Mouse (Mus musculus) liver, embryonic 13.5 days (tissue): ENCODE measurements around the gene Mical2. TPM values are rescaled to one million over a fixed set of nuclear protein-coding genes. Genes with fewer than 3 reads are reported as not detected.

Experiments used
- ATAC-seq: fragments of 200-750 bp; cut with Nextera tagmentation; 2 replicates; pipeline ENCODE4 v1.8.0; 2017; ENCODE audit warnings: low read depth, mild to moderate bottlenecking, moderate number of reproducible peaks, moderate library complexity
- DNase-seq: peaks from one replicate; pipeline ENCODE4 v3.0.0; 2022
- H3K27ac ChIP-seq: fragments of 300-500 bp; sonication (generic); 2 replicates; pipeline ENCODE4 v1.5.1; 2015; ENCODE audit warnings: moderate library complexity, mild to moderate bottlenecking, inconsistent platforms
- H3K27me3 ChIP-seq: fragments of 300-500 bp; sonication (generic); 2 replicates; pipeline ENCODE4 v1.6.1; 2015; ENCODE audit warnings: mild to moderate bottlenecking, inconsistent platforms
- H3K36me3 ChIP-seq: fragments of 300-500 bp; sonication (generic); 2 replicates; pipeline ENCODE4 v1.6.1; 2015; ENCODE audit warnings: mild to moderate bottlenecking, inconsistent platforms
- H3K4me1 ChIP-seq: fragments of 300-500 bp; sonication (generic); replicated peaks from 2 replicates; pipeline ENCODE4 v1.6.1; 2015; ENCODE audit warnings: inconsistent platforms
- H3K4me2 ChIP-seq: fragments of 300-500 bp; sonication (generic); 2 replicates; pipeline ENCODE4 v1.6.1; 2015; ENCODE audit warnings: inconsistent platforms, mild to moderate bottlenecking, moderate library complexity
- H3K4me3 ChIP-seq: fragments of 300-500 bp; sonication (generic); replicated peaks from 2 replicates; pipeline ENCODE4 v1.5.1; 2015; ENCODE audit warnings: mild to moderate bottlenecking, inconsistent platforms
- H3K9ac ChIP-seq: fragments of 300-500 bp; sonication (generic); 2 replicates; pipeline ENCODE4 v1.6.1; 2015; ENCODE audit warnings: mild to moderate bottlenecking, inconsistent platforms
- H3K9me3 ChIP-seq: fragments of 300-500 bp; sonication (generic); replicated peaks from 2 replicates; pipeline ENCODE4 v1.6.1; 2016; ENCODE audit warnings: inconsistent platforms
- WGBS: fragments of 180-500 bp; shearing (Covaris S2); methylation state at CpG from one replicate; pipeline ENCODE4 v1.1.7; 2015; ENCODE audit not compliant: insufficient replicate concordance; 5-methylcytosine and 5-hydroxymethylcytosine counted together
- polyA plus RNA-seq: library from polyadenylated mRNA; unstranded; fragments of >200 nt; fragmentation: Nextera tagmentation; extraction: Ambion mirVana; gene quantifications from 2 replicates; pipeline ENCODE4 v1.2.1, GENCODE M21; 2015

The Mical2 gene
- polyA plus RNA-seq, 1 experiment from 2014 or later, result 1.5 TPM

- H3K4me3 ChIP-seq, result no peak overlapping the region
- 18% methylated on average over 14 of the region's 14 CpGs for WGBS
These were observed 190.4 kb downstream of the Mical2 start for GRCm38 (mm10) chr7:112416058-112416526.

GRCm38 (mm10) chr7:112416730-112417513 lies 191.3 kb downstream of the Mical2 start:
- 24% methylated on average over 7 of the region's 7 CpGs for WGBS
- Histone ChIP-seq H3K9me3 (no peaks in the 10 kb centered on the region), H3K36me3 (no peaks in the 10 kb centered on the region), H3K4me1 (no peaks in the 10 kb centered on the region), H3K27ac (no peak overlapping the region), H3K4me2 (no peak overlapping the region), H3K9ac (no peak overlapping the region), H3K4me3 (no peak overlapping the region), H3K27me3 (peaks cover 8% of the 10 kb centered on the region; the same call in 1 of the 2 replicates)
- ATAC-seq (no peak), DNase-seq (no peak)

More at GRCm38 (mm10) chr7:112416058-112416526, 190.4 kb downstream of the Mical2 start:
- H3K4me2 ChIP-seq, result no peak overlapping the region
- DNase-seq (no peak), ATAC-seq (no peak)
- no peaks in the 10 kb centered on the region for H3K36me3 ChIP-seq
- H3K9me3 ChIP-seq, result no peaks in the 10 kb centered on the region
- no peaks in the 10 kb centered on the region for H3K4me1 ChIP-seq
- H3K9ac ChIP-seq, result no peak overlapping the region
- H3K27me3 ChIP-seq, result peaks cover 8% of the 10 kb centered on the region; the same call in 1 of the 2 replicates
- H3K27ac ChIP-seq, result no peak overlapping the region

GRCm38 (mm10) chr7:112417598-112417997 lies 191.9 kb downstream of the Mical2 start:
- Histone ChIP-seq H3K4me1 (no peaks in the 10 kb centered on the region), H3K27ac (no peak overlapping the region), H3K4me3 (no peak overlapping the region), H3K4me2 (no peak overlapping the region), H3K9me3 (no peaks in the 10 kb centered on the region), H3K27me3 (peaks cover 8% of the 10 kb centered on the region; the same call in 1 of the 2 replicates), H3K9ac (no peak overlapping the region), H3K36me3 (no peaks in the 10 kb centered on the region)
- ATAC-seq, result no peak
- 63% methylated on average over 4 of the region's 4 CpGs for WGBS
- no peak for DNase-seq

- no peaks in the 10 kb centered on the region for H3K9me3 ChIP-seq
- no peak for DNase-seq
- 70% methylated on average over 4 of the region's 4 CpGs for WGBS
These were observed 197.8 kb downstream of the Mical2 start for GRCm38 (mm10) chr7:112423438-112423837.

GRCm38 (mm10) chr7:112426811-112427210 lies 201.2 kb downstream of the Mical2 start:
- peaks cover 29% of the 10 kb centered on the region for H3K27me3 ChIP-seq
- H3K9me3 ChIP-seq, result no peaks in the 10 kb centered on the region
- H3K4me2 ChIP-seq, result peak overlapping the region; percentile 54; the same call in 1 of the 2 replicates
- no peak overlapping the region for H3K4me3 ChIP-seq
- WGBS, result 34% methylated on average over 5 of the region's 5 CpGs
- no peak overlapping the region for H3K9ac ChIP-seq
- no peak for ATAC-seq
- H3K4me1 ChIP-seq, result no peaks in the 10 kb centered on the region
- no peak overlapping the region for H3K27ac ChIP-seq
- no peaks in the 10 kb centered on the region for H3K36me3 ChIP-seq
- DNase-seq, result no peak

More at GRCm38 (mm10) chr7:112423438-112423837, 197.8 kb downstream of the Mical2 start:
- no peak for ATAC-seq
- H3K27me3 ChIP-seq, result peaks cover 23% of the 10 kb centered on the region
- H3K4me3 ChIP-seq, result no peak overlapping the region
- H3K36me3 ChIP-seq, result no peaks in the 10 kb centered on the region
- H3K4me1 ChIP-seq, result no peaks in the 10 kb centered on the region
- H3K4me2 ChIP-seq, result no peak overlapping the region
- no peak overlapping the region for H3K9ac ChIP-seq
- H3K27ac ChIP-seq, result no peak overlapping the region

- DNase-seq (no peak), ATAC-seq (no peak)
- peak within 1 kb of the TSS; percentile 56 for H3K27ac ChIP-seq
- WGBS, result 2% methylated on average over 47 of the region's 49 CpGs
- H3K4me2 ChIP-seq, result peak within 1 kb of the TSS; percentile 54
- no peaks in the 10 kb centered on the region for H3K9me3 ChIP-seq
- H3K4me1 ChIP-seq, result no peaks in the 10 kb centered on the region
- no peaks in the 10 kb centered on the region for H3K36me3 ChIP-seq
- peaks cover 29% of the 10 kb centered on the region for H3K27me3 ChIP-seq
- H3K4me3 ChIP-seq, result peak within 1 kb of the TSS; percentile 50
- H3K9ac ChIP-seq, result peak within 1 kb of the TSS; percentile 59
These were observed 201.9 kb downstream of the Mical2 start, which contains the start of gene Parva for GRCm38 (mm10) chr7:112427357-112428157. Gene Parva, plus strand, starts transcription at chr7:112427505.

GRCm38 (mm10) chr7:112428158-112428535 lies 202.5 kb downstream of the Mical2 start:
- Histone ChIP-seq H3K9me3 (no peaks in the 10 kb centered on the region), H3K4me3 (peak overlapping the region; percentile 50), H3K4me2 (peak overlapping the region; percentile 54), H3K4me1 (no peaks in the 10 kb centered on the region), H3K27me3 (peaks cover 29% of the 10 kb centered on the region), H3K36me3 (no peaks in the 10 kb centered on the region), H3K9ac (peak overlapping the region; percentile 59), H3K27ac (peak overlapping the region; percentile 56)
- 4% methylated on average over 22 of the region's 22 CpGs for WGBS
- ATAC-seq (peak; percentile 57; the same call in 1 of the 2 replicates), DNase-seq (no peak)

- peaks cover 4% of the 10 kb centered on the region for H3K4me1 ChIP-seq
- no peak overlapping the region for H3K27ac ChIP-seq
- H3K4me2 ChIP-seq, result no peak overlapping the region
- 54% methylated on average over 3 of the region's 3 CpGs for WGBS
- H3K36me3 ChIP-seq, result no peaks in the 10 kb centered on the region
- no peak for DNase-seq
- H3K9me3 ChIP-seq, result no peaks in the 10 kb centered on the region
- no peak overlapping the region for H3K9ac ChIP-seq
- ATAC-seq, result no peak
- no peaks in the 10 kb centered on the region for H3K27me3 ChIP-seq
- H3K4me3 ChIP-seq, result no peak overlapping the region
These were observed 214.2 kb downstream of the Mical2 start for GRCm38 (mm10) chr7:112439846-112440245.

GRCm38 (mm10) chr7:112444152-112444984 lies 218.7 kb downstream of the Mical2 start:
- H3K4me2 ChIP-seq, result peak overlapping the region; percentile 21; the same call in 1 of the 2 replicates
- 54% methylated on average over 12 of the region's 12 CpGs for WGBS
- H3K4me1 ChIP-seq, result peaks cover 8% of the 10 kb centered on the region

GRCm38 (mm10) chr7:112444985-112445367 lies 219.3 kb downstream of the Mical2 start:
- H3K27me3 ChIP-seq, result no peaks in the 10 kb centered on the region
- ATAC-seq (no peak), DNase-seq (no peak)
- H3K4me3 ChIP-seq, result no peak overlapping the region
- WGBS, result 37% methylated on average over 9 of the region's 9 CpGs
- H3K27ac ChIP-seq, result no peak overlapping the region
- peak overlapping the region; percentile 21; the same call in 1 of the 2 replicates for H3K4me2 ChIP-seq
- H3K9me3 ChIP-seq, result no peaks in the 10 kb centered on the region
- H3K36me3 ChIP-seq, result no peaks in the 10 kb centered on the region
- H3K4me1 ChIP-seq, result peaks cover 8% of the 10 kb centered on the region
- H3K9ac ChIP-seq, result no peak overlapping the region

More at GRCm38 (mm10) chr7:112444152-112444984, 218.7 kb downstream of the Mical2 start:
- H3K36me3 ChIP-seq, result no peaks in the 10 kb centered on the region
- no peak overlapping the region for H3K27ac ChIP-seq
- ATAC-seq (no peak), DNase-seq (no peak)
- no peaks in the 10 kb centered on the region for H3K9me3 ChIP-seq
- no peak overlapping the region for H3K9ac ChIP-seq
- no peaks in the 10 kb centered on the region for H3K27me3 ChIP-seq
- H3K4me3 ChIP-seq, result no peak overlapping the region
